Mouse (Mus musculus) brain, embryonic 14.5 days (tissue): ENCODE measurements around the gene Zic4. TPM values are rescaled to one million over a fixed set of nuclear protein-coding genes. Genes with fewer than 3 reads are reported as not detected.

ENCODE experiments used
- DNase-seq: peaks from one replicate; pipeline ENCODE4 v3.0.0-alpha.2; 2011; ENCODE audit warnings: low read depth
- CTCF ChIP-seq: fragments of 200-500 bp; IDR thresholded peaks from 2 replicates; pipeline ENCODE4 v1.5.1; 2012; ENCODE audit warnings: inconsistent platforms, mild to moderate bottlenecking, moderate library complexity, borderline replicate concordance; ENCODE audit not compliant: insufficient read depth, insufficient read length; ENCODE audit errors: extremely low read depth
- POLR2A ChIP-seq: fragments of 200-500 bp; IDR thresholded peaks from 2 replicates; pipeline ENCODE4 v1.6.1; 2012; ENCODE audit warnings: mild to moderate bottlenecking, inconsistent platforms, borderline replicate concordance; ENCODE audit not compliant: poor library complexity, insufficient read depth, insufficient read length, severe bottlenecking; ENCODE audit errors: extremely low read depth
- polyA plus RNA-seq: library from polyadenylated mRNA; depleted of rRNA; stranded (reverse); fragments of >200 nt; gene quantifications from 2 replicates; pipeline ENCODE4 v1.2.3, GENCODE M21; 2012

Zic4 gene
- polyA plus RNA-seq, 1 experiment = 91.1 TPM

DNA sequence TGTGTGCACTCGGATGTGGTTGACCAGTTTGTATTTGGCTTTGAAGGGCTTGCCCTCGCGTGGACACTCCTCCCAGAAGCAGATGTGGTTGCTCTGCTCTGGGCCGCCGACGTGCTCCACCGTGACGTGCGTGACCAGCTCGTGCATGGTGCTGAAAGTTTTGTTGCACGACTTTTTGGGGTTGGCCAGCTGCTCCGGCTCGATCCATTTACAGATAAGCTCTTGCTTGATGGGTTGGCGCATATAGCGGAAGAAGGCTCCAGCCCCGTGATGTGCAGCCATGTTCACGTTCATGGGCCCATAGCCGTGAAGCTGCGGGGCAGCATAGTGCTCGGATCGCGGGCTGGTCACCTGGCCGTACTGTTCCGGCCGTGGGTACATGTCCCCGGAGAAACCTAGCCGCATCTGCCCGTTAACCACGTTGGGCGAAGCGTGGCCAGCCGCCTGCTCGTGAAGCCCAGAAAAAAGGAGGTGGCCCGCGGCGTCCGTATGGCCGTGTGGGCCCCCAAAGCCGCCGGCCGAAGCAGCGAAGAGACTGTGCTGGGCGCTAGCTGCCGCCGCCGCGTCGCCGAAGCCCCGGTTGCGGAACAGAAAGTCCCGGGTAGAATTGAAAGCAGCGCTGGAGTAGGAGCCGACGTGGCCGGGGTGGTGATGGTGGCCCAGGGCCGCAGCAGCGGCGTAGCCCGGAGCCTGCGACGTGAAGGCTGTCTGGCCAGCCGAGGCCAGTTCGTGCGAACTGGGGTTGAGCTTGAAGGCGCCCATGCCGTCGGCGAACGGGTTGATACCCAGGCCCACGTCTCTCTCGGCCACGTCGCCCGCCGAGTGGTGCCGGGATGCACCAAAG, 2.1 kb downstream of the Zic4 start:
- TF ChIP-seq POLR2A = no peak
- no peak for TF ChIP-seq CTCF
- DNase-seq = peak; percentile 71

DNA sequence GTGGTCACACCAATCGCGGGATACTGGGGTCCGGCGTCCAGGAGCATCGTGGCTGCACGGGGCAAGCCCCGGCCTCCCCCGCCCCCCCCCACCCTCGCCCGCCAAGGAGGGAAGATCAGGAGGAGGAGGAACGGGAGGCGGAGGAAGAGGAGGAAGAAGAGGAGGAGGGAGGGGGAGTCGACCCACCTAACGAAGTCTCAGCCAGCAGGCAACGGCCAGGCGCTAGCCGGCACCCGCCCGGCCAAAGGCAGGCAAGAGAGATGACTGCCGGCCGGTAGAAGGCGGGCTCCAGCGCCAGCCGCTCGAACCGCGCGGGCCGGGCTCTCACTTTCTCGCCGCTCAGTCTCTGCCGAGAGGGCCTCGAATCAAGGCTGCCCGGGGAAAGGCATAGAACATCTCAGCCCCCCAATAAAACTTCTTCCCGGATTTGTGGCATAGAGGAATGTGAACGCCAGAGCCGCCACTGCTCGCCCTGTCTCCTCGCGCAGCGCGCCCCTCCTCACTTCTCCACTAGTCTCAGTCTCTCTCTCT, 2.8 kb downstream of the Zic4 start:
- peak; percentile 79 for DNase-seq

DNA sequence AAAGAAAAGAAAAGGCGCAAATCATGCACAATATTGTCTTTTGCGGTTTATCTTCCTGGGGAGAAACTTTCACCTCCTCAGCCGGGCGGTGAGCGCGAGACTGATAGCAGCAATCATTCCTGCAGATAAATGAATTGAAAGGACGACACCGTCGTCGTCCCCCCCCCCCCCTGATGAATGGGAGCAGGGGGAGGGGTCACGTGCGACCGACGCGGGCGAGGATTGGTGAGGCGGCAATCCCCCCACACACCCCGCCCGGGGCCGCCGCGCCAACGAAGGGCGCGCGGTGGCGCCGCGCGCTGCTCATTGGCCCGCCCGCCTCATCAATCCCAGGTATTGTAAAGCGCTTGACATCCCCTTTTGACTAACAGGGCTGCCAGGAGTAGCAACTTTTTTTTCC, 3.5 kb downstream of the Zic4 start, which contains the start of gene Zic1:
Gene Zic1, minus strand, starts transcription at position 147 of the 400 bp plus-strand sequence.
- peak; percentile 31; the same call in 1 of the 2 replicates for TF ChIP-seq POLR2A
- no peak for TF ChIP-seq CTCF
- peak; percentile 96 for DNase-seq

More for the DNA sequence above, 2.8 kb downstream of the Zic4 start:
- no peak for TF ChIP-seq CTCF
- peak; percentile 5; the same call in 1 of the 2 replicates for TF ChIP-seq POLR2A

GRCm38 (mm10) chr9:91366226-91366998, 4.2 kb downstream of the Zic4 start:
- no peak for TF ChIP-seq CTCF
- TF ChIP-seq POLR2A = no peak
- peak; percentile 91 for DNase-seq

GRCm38 (mm10) chr9:91366999-91367811, 5.0 kb downstream of the Zic4 start:
- no peak for TF ChIP-seq CTCF
- no peak for TF ChIP-seq POLR2A
- DNase-seq = peak; percentile 78

- TF ChIP-seq POLR2A = no peak
- TF ChIP-seq CTCF = no peak
- peak; percentile 72 for DNase-seq
Observed at GRCm38 (mm10) chr9:91368150-91368549, 5.9 kb downstream of the Zic4 start.

DNA sequence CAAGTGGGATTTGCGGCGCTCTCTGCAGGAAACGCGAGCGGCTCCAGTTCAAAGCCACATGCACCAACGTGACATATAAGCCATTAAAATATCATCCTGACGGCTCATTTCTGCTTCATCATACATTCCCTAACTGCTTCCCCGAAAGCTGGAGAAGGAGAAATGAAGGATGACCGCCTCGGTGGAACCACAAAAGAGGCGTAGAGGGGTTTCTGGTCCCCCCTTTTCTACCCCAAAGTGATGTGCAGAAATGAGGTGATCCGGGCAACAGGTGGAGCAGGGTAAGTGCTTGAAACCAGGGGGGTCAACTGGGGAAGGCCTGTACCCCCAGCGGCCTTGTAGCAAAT, 6.7 kb downstream of the Zic4 start:
- no peak for TF ChIP-seq CTCF
- TF ChIP-seq POLR2A = no peak
- DNase-seq = no peak

DNA sequence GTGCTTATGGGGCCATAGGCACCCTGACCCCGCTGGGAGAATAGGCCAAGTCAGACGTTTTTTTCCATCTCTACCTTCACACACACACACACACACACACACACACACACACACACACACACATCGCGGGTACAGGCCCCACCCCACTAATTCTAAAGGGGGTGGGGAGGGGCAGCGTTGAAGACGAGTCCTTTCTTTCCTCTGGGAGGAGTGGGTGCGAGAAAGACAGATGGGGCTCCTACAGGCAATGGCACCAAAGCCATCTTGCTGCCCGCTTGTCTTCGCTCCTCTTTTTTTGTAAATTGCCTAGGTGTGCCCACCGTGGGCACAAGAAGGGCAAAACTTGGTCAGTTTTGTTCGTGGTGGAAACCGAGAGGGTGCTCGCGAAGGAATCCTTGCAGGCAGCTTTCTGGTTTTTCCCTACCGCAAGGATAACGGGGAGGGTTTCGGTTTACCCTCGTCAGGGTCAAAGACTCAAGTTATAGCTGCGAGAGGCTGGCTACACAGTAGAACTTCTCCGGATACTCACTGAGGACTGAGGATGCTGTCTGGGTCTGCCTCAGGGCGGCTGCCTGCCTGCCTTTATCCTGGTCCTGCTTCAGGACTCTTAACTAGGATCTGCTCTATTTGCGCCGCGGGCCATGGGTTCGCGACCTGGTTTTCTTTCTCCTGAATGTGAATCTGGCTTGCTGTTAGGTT, 7.2 kb downstream of the Zic4 start:
- no peak for TF ChIP-seq CTCF
- no peak for TF ChIP-seq POLR2A
- no peak for DNase-seq

DNA sequence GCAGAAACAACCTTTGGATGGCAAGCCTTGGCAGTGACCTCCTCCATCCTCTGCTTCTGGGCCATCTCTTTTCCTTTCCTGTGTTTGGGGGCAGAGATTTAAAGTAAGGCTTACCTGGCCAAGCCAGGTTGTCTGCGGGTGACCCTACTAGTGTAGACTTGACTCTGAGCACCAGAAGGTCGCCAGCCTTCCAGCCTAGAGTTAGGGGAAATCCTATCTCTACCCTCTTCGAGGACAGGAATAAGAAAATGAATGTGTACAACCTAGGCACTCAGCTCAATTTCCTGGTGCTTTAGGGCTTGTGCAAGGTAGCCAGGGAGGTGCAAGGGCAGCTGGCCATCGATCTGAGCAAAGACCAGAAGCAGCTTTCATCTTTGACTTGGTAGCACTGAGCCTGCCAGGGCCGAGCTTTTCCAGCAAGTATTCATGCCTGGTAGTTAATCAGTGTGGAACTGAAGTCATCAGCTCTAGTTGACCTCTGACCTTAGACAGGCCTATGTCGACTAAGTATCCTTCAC, 8.0 kb downstream of the Zic4 start:
- TF ChIP-seq POLR2A (no peak), CTCF (no peak)
- DNase-seq = no peak

- peak; percentile 71 for DNase-seq
- TF ChIP-seq POLR2A = no peak
- TF ChIP-seq CTCF = no peak
Observed at GRCm38 (mm10) chr9:91371011-91371410, 8.8 kb downstream of the Zic4 start.

GRCm38 (mm10) chr9:91371608-91372007, 9.4 kb downstream of the Zic4 start:
- TF ChIP-seq POLR2A (no peak), CTCF (no peak)
- DNase-seq = no peak

GRCm38 (mm10) chr9:91373811-91374575, 11.8 kb downstream of the Zic4 start:
- TF ChIP-seq POLR2A = no peak
- no peak for TF ChIP-seq CTCF
- DNase-seq = no peak

- DNase-seq = no peak
- no peak for TF ChIP-seq POLR2A
- no peak for TF ChIP-seq CTCF
Observed at GRCm38 (mm10) chr9:91374665-91375064, 12.5 kb downstream of the Zic4 start.
